16 mouse cellular contexts compared by ENCODE assay signal in the genomic region with DNA sequence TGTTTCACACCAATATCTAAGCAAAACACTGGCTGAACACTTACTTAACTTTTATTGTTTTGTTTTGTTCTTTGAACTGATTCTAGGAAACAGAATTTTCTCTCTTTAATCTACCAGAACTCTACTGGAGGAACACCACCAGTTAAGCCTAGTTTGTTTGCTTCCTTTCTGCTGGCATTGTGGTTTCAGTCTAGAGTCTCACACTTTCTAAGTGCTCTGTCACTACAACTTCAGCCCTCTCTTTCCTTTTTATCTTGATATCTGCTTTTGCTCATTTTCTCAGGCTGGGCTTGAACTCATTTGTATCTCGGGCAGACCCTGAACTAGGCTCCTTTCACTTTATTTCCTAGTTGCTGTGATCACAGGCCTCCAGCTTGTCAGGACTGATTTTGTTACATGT.
"Had no signal": no experiment of that assay in that cellular context is flagged by ENCODE, and none has a peak within 500 bp of the region (broad histone marks: within the 10 kb centered on the region; RNA-seq: fewer than 3 reads in every experiment).

No protein-coding gene starts in this region.

- H3K27me3 ChIP-seq: limb, embryonic 15.5 days; liver, embryonic 12.5 days; midbrain, embryonic 13.5 days; neural tube, embryonic 12.5 days; stomach, embryonic 15.5 days had no signal

- H3K9me3 ChIP-seq: limb, embryonic 15.5 days; liver, embryonic 12.5 days; midbrain, embryonic 13.5 days; neural tube, embryonic 12.5 days; stomach, embryonic 15.5 days had no signal

- H3K36me3 ChIP-seq: limb, embryonic 15.5 days; liver, embryonic 12.5 days; midbrain, embryonic 13.5 days; neural tube, embryonic 12.5 days; stomach, embryonic 15.5 days had no signal

- H3K27ac ChIP-seq: limb, embryonic 15.5 days; liver, embryonic 12.5 days; midbrain, embryonic 13.5 days; neural tube, embryonic 12.5 days; stomach, embryonic 15.5 days had no signal

- H3K4me3 ChIP-seq: limb, embryonic 15.5 days; liver, embryonic 12.5 days; midbrain, embryonic 13.5 days; myocyte; neural tube, embryonic 12.5 days; stomach, embryonic 15.5 days had no signal

- H3K4me1 ChIP-seq: limb, embryonic 15.5 days; liver, embryonic 12.5 days; midbrain, embryonic 13.5 days; neural tube, embryonic 12.5 days; stomach, embryonic 15.5 days had no signal

- ATAC-seq: intestine, postnatal 0 days; liver, embryonic 12.5 days; midbrain, embryonic 13.5 days had no signal

- H3K9ac ChIP-seq: limb, embryonic 15.5 days; liver, embryonic 12.5 days; lung, embryonic 14.5 days; midbrain, embryonic 13.5 days; neural tube, embryonic 12.5 days; stomach, embryonic 15.5 days had no signal

- H3K4me2 ChIP-seq: limb, embryonic 15.5 days; liver, embryonic 12.5 days; lung, embryonic 14.5 days; midbrain, embryonic 13.5 days; neural tube, embryonic 12.5 days; stomach, embryonic 15.5 days had no signal

- DNase-seq: kidney, adult 8-10 months; kidney, postnatal 25 days; layer of hippocampus, adult 9-11 months; layer of hippocampus, postnatal 36 days; lung, embryonic 14.5 days; lung, postnatal 10 days; lung, postnatal 4 days; retina, postnatal 1 day; thymus, postnatal 14 days had no signal
